ENCODE assay signal across 10 mouse cellular contexts in genomic region chr5:146713088-146713487, GRCm38 (mm10).
A peak's percentile ranks its signal among the peaks of the same experiment; 100 is the strongest.
DNase-seq lines count a peak whose midpoint lies in the region; ATAC-seq and TF ChIP-seq lines count a peak whose summit lies in the region.
"Had no signal": no experiment of that assay in that cellular context is flagged by ENCODE, and none has a peak within 500 bp of the region (broad histone marks: within the 10 kb centered on the region; RNA-seq: fewer than 3 reads in every experiment).

No protein-coding gene starts in this region.

- WGBS in embryonic facial prominence, embryonic 11.5 days = 63% methylated on average over 10 of the region's 10 CpGs
- WGBS in hindbrain, embryonic 15.5 days = 31% methylated on average over 10 of the region's 10 CpGs
- WGBS in neural tube, embryonic 15.5 days = 31% methylated on average over 10 of the region's 10 CpGs

- H3K27me3 ChIP-seq in embryonic facial prominence, embryonic 11.5 days (ENCODE audit: control insufficient read depth, insufficient read depth, low read length) = no peaks in the 10 kb centered on the region; the same call in 1 of the 2 replicates
- H3K27me3 ChIP-seq in hindbrain, embryonic 15.5 days = no peaks in the 10 kb centered on the region
- no peaks in the 10 kb centered on the region for H3K27me3 ChIP-seq in neural tube, embryonic 15.5 days (replicated peaks)

- intact Hi-C loops in left cerebral cortex, adult 2 months (cut with DNase I) = no loop called here
- intact Hi-C loops in left cerebral cortex, postnatal 36 days (cut with DNase I) = no loop called here

- H3K4me2 ChIP-seq in embryonic facial prominence, embryonic 11.5 days (ENCODE audit: low read depth, low read length) = no peak overlapping the region
- H3K4me2 ChIP-seq in hindbrain, embryonic 15.5 days = peak overlapping the region; percentile 33; the same call in 1 of the 2 replicates
- H3K4me2 ChIP-seq in neural tube, embryonic 15.5 days = peak overlapping the region; percentile 37
- H3K4me2 ChIP-seq: liver, embryonic 11.5 days had no signal

- H3K9me3 ChIP-seq in embryonic facial prominence, embryonic 11.5 days (replicated peaks; ENCODE audit: control insufficient read depth, low read length) = no peaks in the 10 kb centered on the region
- no peaks in the 10 kb centered on the region for H3K9me3 ChIP-seq in hindbrain, embryonic 15.5 days
- no peaks in the 10 kb centered on the region for H3K9me3 ChIP-seq in neural tube, embryonic 15.5 days (replicated peaks)

- H3K27ac ChIP-seq in embryonic facial prominence, embryonic 11.5 days (replicated peaks; ENCODE audit: low read depth, low read length) = peak overlapping the region; percentile 20; the same call in 1 of the 2 replicates
- H3K27ac ChIP-seq in hindbrain, embryonic 15.5 days (replicated peaks) = peak overlapping the region; percentile 47
- H3K27ac ChIP-seq in neural tube, embryonic 15.5 days (replicated peaks) = peak overlapping the region; percentile 65
- H3K27ac ChIP-seq in left cerebral cortex, adult 2 months = no peak overlapping the region

- no peak overlapping the region for H3K4me3 ChIP-seq in embryonic facial prominence, embryonic 11.5 days (ENCODE audit: low read depth, low read length)
- no peak overlapping the region for H3K4me3 ChIP-seq in hindbrain, embryonic 15.5 days
- H3K4me3 ChIP-seq in neural tube, embryonic 15.5 days (replicated peaks) = no peak overlapping the region
- no peak overlapping the region for H3K4me3 ChIP-seq in left cerebral cortex, adult 2 months

- no peak for TF ChIP-seq CTCF in left cerebral cortex, adult 2 months (IDR thresholded peaks at IDR 0.05)

- ATAC-seq in embryonic facial prominence, embryonic 11.5 days (replicated peaks; ENCODE audit: insufficient number of reproducible peaks, low FRiP score, low TSS enrichment, low read depth) = no peak
- ATAC-seq in hindbrain, embryonic 15.5 days (ENCODE audit: low FRiP score, low read depth) = peak; percentile 15; the same call in 1 of the 2 replicates
- peak; percentile 12; the same call in 1 of the 2 replicates for ATAC-seq in neural tube, embryonic 15.5 days (ENCODE audit: low FRiP score)

- no peaks in the 10 kb centered on the region for H3K36me3 ChIP-seq in embryonic facial prominence, embryonic 11.5 days (replicated peaks; ENCODE audit: control insufficient read depth, insufficient read depth, low read depth, low read length)
- H3K36me3 ChIP-seq in hindbrain, embryonic 15.5 days = no peaks in the 10 kb centered on the region
- no peaks in the 10 kb centered on the region for H3K36me3 ChIP-seq in neural tube, embryonic 15.5 days

- peak; percentile 56 for DNase-seq in gastrocnemius, postnatal 10 days
- DNase-seq in gastrocnemius, adult 8-10 months (ENCODE audit: low spot score in 2 of 2) = no peak
- no peak for DNase-seq in embryonic facial prominence, embryonic 11.5 days (ENCODE audit: low spot score)
- no peak for DNase-seq in left cerebral cortex, adult 2 months (ENCODE audit: extremely low spot score in 1 of 2, low spot score in 2 of 2)
- DNase-seq in layer of hippocampus, postnatal 25 days (ENCODE audit: extremely low spot score in 1 of 2, low spot score in 1 of 2) = no peak
- DNase-seq in left cerebral cortex, postnatal 36 days (ENCODE audit: low spot score in 2 of 2) = no peak
- DNase-seq: adrenal gland, postnatal 36 days had no signal

- H3K4me1 ChIP-seq in embryonic facial prominence, embryonic 11.5 days (ENCODE audit: control insufficient read depth, insufficient read depth, low read length) = no peaks in the 10 kb centered on the region
- H3K4me1 ChIP-seq in hindbrain, embryonic 15.5 days (replicated peaks) = peaks cover 19% of the 10 kb centered on the region
- peaks cover 16% of the 10 kb centered on the region for H3K4me1 ChIP-seq in neural tube, embryonic 15.5 days

- no peak overlapping the region for H3K9ac ChIP-seq in embryonic facial prominence, embryonic 11.5 days (replicated peaks; ENCODE audit: low read length)
- H3K9ac ChIP-seq in hindbrain, embryonic 15.5 days = no peak overlapping the region
- no peak overlapping the region for H3K9ac ChIP-seq in neural tube, embryonic 15.5 days (replicated peaks)
